Mouse (Mus musculus) right cerebral cortex, postnatal 25 days (tissue): ENCODE measurements at regions not wholly inside any gene's neighbourhood (a gene's known extent, or its start where the extent isn't known, plus 50 kb on each side); places are given as distances from the start of the nearest gene placed in this dataset.

Source experiments
- DNase-seq: peaks from one replicate; pipeline ENCODE4 v3.0.0; 2022

DNA sequence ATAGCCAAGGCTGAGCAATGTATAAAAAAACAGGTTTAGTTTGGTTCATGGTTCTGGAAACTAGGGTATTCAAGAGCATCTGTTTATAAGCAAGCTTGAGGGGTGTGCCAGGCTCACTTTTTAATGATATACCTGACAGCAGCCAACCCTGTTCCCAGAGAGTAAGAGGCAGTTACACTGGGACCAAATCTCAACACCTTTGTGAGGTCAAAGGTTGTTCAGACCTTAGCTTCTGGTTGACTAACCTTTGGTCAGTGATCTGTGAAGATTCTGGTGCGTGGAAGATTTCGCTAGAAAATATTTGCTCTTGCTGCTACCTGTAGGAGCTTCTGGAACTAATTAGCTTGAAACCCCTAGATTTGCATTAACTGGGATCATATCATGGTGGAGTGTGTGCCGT, 140.8 kb downstream of the Bod1 start:
- no peak for DNase-seq

GRCm38 (mm10) chr11:31529686-31530085, 142.0 kb downstream of the Bod1 start:
- no peak for DNase-seq

DNA sequence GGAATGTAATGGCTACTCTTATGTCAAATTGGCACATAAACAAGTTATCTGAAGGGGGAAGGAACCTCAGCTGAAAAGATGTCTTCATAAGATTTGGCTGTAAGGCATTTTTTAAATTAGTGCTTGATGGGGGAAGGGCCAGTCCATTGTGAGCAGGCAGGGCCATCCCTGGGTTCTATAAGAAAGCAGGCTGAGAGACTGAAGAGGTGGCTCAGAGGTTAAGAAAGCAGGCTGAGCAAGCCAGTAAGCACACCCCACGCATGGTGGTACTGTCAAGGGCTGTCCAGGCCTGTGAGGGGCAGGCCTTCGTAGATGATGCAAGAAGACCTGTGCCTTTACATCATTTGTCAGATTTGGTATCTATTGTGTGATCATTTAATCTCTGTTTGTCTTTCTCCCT, 147.0 kb downstream of the Bod1 start:
- DNase-seq = no peak

GRCm38 (mm10) chr11:31524065-31524618, 147.5 kb downstream of the Bod1 start:
- no peak for DNase-seq

- no peak for DNase-seq
Measured at GRCm38 (mm10) chr11:31522127-31522526, 149.6 kb downstream of the Bod1 start.

- DNase-seq = no peak
Measured at GRCm38 (mm10) chr11:31520909-31521308, 150.8 kb downstream of the Bod1 start.

- DNase-seq = no peak
Measured at GRCm38 (mm10) chr11:31503239-31503916, 133.5 kb upstream of the Stc2 start.

GRCm38 (mm10) chr11:31485429-31485828, 115.6 kb upstream of the Stc2 start:
- no peak for DNase-seq

- DNase-seq = no peak
Measured at GRCm38 (mm10) chr11:31481057-31481340, 111.1 kb upstream of the Stc2 start.

- DNase-seq = no peak
Measured at GRCm38 (mm10) chr11:31480225-31481056, 110.6 kb upstream of the Stc2 start.

DNA sequence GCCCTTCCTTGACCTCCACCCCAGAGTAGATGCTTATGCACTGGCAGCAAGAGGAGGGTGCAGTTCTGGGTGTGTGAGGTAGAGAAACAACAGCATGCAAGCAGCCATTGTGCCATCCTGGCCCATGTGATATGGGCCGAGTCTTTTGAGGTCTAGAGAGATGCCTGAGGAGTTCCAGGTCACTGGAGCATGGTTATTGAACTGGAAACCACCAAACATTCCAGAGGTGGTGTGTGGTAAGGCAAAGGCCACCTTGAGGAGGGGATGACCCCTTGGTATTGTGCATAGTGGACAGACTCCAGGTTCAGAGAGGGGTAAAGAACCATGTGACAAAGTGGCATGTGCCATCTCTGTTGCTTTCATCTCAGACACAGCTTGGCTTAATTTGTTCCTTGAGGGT, 107.9 kb upstream of the Stc2 start:
- no peak for DNase-seq

DNA sequence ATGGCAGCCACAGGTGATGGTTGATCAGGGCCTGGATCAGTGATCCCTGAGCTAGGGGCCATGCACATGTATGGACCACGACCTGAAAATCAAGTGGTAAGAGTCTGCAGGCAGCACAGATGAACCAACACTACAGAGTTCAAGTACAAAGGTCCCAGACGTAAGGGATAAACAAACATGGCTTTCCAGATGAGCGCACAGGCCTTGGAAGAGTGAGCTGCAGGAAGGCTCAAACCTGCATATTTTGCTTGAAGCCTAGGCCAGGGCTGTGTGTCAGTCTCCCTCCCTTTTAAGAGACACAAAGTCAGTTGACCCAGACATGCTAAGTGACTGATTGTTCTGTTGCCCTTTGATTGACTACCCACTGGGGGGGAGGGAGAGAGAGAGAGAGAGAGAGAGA, 107.2 kb upstream of the Stc2 start:
- no peak for DNase-seq

DNA sequence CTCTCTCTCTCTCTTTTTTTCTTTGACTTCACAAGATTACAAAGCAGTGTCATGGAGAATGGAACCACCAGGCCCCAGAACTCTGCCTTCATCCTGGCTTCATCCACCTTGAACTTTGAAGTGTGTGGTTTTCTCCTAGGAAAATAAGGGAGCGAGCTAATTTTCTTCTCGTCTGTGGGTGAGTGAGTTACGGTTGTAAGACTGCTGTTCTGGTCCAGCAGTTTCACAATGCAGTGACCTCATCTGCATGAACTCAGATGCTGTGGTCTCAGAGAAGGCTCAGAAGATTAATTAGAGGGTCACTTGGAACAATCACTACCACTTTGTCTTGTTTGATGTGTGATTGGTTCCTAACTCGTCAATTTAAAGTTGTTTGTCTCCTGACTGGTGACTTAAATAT, 103.1 kb upstream of the Stc2 start:
- DNase-seq = no peak

DNA sequence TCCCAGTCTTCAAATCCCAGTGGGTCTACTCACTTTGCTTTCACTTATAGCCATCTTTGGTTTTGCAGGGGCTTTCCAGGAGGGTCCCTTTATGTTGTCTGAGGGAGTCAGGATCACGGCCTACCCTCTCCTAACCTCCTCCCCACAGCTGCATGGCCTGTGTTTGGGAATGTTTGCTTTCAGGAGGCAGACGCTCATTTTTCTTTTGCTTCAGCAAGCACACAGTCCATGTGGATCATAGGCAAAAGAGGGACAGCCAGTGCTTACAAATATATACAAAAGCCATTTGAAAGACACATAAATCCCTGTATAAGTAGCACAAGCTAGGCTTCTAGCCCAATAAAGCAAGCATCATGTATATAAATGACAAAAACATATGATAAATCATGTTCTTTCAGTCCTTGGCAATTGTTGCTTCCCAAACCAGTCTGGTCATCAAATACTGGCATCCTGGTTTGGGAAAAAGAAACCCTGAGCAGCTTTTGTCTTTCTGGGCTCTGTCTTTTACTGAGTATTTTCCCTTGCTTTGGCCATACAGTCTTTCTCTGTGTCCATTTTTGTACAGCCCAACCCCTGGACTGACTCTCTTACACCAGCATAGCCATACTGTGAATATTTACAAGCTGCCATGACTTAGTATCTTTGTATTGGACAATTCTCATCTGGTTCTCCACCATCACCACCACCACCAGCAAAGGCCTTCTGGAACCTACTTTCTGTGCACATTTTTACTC, 101.0 kb upstream of the Stc2 start:
- no peak for DNase-seq

DNA sequence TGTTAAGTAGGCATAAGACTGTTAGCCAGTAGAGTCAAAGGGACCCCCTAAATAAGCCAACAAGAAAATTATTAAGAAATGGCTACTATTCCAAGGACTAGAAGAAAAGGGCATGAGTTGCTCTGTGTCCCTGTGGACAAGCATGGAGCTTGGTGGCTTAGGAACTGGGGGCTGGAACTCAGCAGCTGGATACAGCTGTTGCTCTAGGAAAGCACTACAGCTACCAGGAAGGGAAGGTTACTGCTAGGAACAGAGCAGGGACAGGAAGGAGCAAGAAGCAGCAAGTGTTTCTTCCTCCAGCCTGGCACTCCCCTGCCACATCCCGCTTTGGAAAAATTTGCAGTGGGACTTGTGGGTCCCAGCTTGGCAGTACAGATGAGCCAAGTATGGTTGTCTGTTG, 95.0 kb upstream of the Stc2 start:
- DNase-seq = no peak

DNA sequence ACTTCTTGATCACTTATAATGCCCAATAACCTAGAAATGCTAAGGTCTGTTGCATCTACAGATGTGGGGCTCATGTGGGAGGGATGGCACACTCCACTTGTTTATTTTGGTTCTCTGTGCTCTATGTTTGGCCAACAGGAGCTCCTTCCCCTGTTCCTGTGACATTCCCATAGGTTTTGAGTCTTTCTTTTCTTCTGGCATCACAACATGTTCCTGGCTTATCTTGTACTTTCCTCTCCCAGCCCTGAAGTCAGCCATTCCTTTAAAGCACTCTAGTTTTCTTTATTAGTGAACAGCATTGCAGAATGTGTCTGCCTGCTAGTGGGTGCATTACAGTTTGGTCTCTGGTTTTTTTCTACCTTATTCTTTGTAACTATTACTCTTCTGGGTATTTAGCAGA, 92.6 kb upstream of the Stc2 start:
- no peak for DNase-seq

- DNase-seq = no peak
Measured at GRCm38 (mm10) chr11:31461824-31462223, 92.0 kb upstream of the Stc2 start.

- no peak for DNase-seq
Measured at GRCm38 (mm10) chr11:31461348-31461747, 91.5 kb upstream of the Stc2 start.

GRCm38 (mm10) chr11:31427374-31427773, 57.5 kb upstream of the Stc2 start:
- no peak for DNase-seq
